7 mouse cellular contexts compared by ENCODE assay signal in the genomic region with DNA sequence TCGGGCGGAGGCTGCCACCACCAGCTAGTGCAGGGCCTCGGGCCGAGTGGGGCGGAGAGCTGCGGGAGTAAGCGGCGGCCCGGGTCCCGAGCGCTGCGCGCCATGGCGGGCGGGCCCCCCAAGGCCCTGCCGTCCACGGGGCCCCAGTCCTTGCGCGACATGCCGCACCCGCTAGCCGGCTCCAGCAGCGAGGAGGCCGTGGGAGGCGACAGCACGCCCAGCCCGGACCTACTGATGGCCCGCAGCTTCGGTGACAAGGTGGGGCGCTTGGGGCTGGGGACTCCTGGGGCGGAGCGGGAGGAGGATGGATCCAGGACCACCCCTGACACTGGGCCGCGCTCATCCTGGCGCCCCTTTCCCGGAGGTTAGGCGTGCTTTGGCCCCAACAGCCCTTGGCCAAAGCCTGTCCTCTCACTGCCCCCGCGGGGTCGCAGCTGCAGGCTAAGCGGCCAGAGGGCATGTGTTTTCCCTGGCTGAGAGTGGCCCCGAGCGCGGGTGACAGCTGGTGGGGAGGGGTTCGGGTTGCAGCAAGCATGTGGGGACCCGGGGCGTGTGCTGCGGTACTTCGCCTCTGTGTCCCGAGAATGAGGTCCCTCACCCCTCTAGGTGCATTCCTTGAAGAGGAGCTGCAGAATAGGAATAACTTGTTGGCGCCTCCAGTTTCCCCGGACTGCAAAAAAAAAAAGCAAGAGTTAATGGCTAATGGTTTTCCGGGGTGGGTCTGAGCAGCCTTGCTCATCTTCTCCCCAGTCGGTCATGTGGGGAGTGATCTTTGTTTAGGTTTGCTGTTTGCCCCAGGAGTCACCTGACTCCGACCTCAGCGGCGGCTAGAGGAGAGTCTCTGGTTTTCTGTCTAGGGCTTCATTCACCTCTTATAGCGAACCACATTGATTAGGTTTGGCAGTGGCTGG. TPM values are rescaled to one million over a fixed set of nuclear protein-coding genes. Genes with fewer than 3 reads are reported as not detected.
DNase-seq lines count a peak whose midpoint lies in the region; ATAC-seq and TF ChIP-seq lines count a peak whose summit lies in the region.

No protein-coding gene starts in this region.

- peak overlapping the region; percentile 91 for H3K27ac ChIP-seq in forebrain, embryonic 10.5 days
- H3K27ac ChIP-seq in hindbrain, embryonic 11.5 days (ENCODE audit: low read depth, low read length), result peak overlapping the region; percentile 78
- peak overlapping the region; percentile 72; the same call in 1 of the 2 replicates for H3K27ac ChIP-seq in limb, embryonic 13.5 days
- H3K27ac ChIP-seq in midbrain, embryonic 11.5 days (ENCODE audit: low read depth, low read length), result peak overlapping the region; percentile 50
- peak overlapping the region; percentile 75 for H3K27ac ChIP-seq in stomach, postnatal 0 days (replicated peaks)

- peak overlapping the region; percentile 96 for H3K4me3 ChIP-seq in forebrain, embryonic 10.5 days
- peak overlapping the region; percentile 71 for H3K4me3 ChIP-seq in hindbrain, embryonic 11.5 days (ENCODE audit: low read depth, low read length)
- H3K4me3 ChIP-seq in limb, embryonic 13.5 days, result peak overlapping the region; percentile 95
- H3K4me3 ChIP-seq in midbrain, embryonic 11.5 days (ENCODE audit: low read depth, low read length), result peak overlapping the region; percentile 85
- H3K4me3 ChIP-seq in stomach, postnatal 0 days (ENCODE audit: low read depth, low read length), result peak overlapping the region; percentile 94

- peaks cover 26% of the 10 kb centered on the region for H3K4me1 ChIP-seq in forebrain, embryonic 10.5 days
- H3K4me1 ChIP-seq in hindbrain, embryonic 11.5 days (replicated peaks; ENCODE audit: control insufficient read depth, insufficient read depth, low read length), result no peaks in the 10 kb centered on the region
- peaks cover 21% of the 10 kb centered on the region for H3K4me1 ChIP-seq in limb, embryonic 13.5 days
- H3K4me1 ChIP-seq in midbrain, embryonic 11.5 days (ENCODE audit: control insufficient read depth, insufficient read depth, low read length), result peaks cover 5% of the 10 kb centered on the region
- no peaks in the 10 kb centered on the region for H3K4me1 ChIP-seq in stomach, postnatal 0 days (replicated peaks; ENCODE audit: control insufficient read depth, insufficient read depth)

- peak; percentile 79 for ATAC-seq in hindbrain, embryonic 11.5 days (ENCODE audit: low FRiP score)
- ATAC-seq in limb, embryonic 13.5 days (ENCODE audit: low FRiP score, low read depth), result peak; percentile 66
- ATAC-seq in midbrain, embryonic 11.5 days (ENCODE audit: low FRiP score), result peak; percentile 76
- peak; percentile 29; the same call in 1 of the 2 replicates for ATAC-seq in stomach, postnatal 0 days (ENCODE audit: low FRiP score, low TSS enrichment)

- H3K9ac ChIP-seq in hindbrain, embryonic 11.5 days (ENCODE audit: low read depth, low read length), result peak overlapping the region; percentile 81
- H3K9ac ChIP-seq in limb, embryonic 13.5 days, result peak overlapping the region; percentile 88
- H3K9ac ChIP-seq in midbrain, embryonic 11.5 days (ENCODE audit: low read length), result peak overlapping the region; percentile 79
- peak overlapping the region; percentile 81 for H3K9ac ChIP-seq in stomach, postnatal 0 days (ENCODE audit: low read length)

- under 1% methylated on average over 58 of the region's 58 CpGs for WGBS in forebrain, embryonic 10.5 days
- WGBS in hindbrain, embryonic 11.5 days, result under 1% methylated on average over 54 of the region's 58 CpGs
- under 1% methylated on average over 49 of the region's 58 CpGs for WGBS in limb, embryonic 13.5 days
- WGBS in midbrain, embryonic 11.5 days, result under 1% methylated on average over 50 of the region's 58 CpGs
- under 1% methylated on average over 51 of the region's 58 CpGs for WGBS in stomach, postnatal 0 days

- H3K9me3 ChIP-seq in forebrain, embryonic 10.5 days, result no peaks in the 10 kb centered on the region
- H3K9me3 ChIP-seq in hindbrain, embryonic 11.5 days (ENCODE audit: control insufficient read depth, low read length), result no peaks in the 10 kb centered on the region
- H3K9me3 ChIP-seq in limb, embryonic 13.5 days, result no peaks in the 10 kb centered on the region
- no peaks in the 10 kb centered on the region for H3K9me3 ChIP-seq in midbrain, embryonic 11.5 days (ENCODE audit: control insufficient read depth, low read length)
- H3K9me3 ChIP-seq in stomach, postnatal 0 days (ENCODE audit: control insufficient read depth, low read length), result no peaks in the 10 kb centered on the region

- peak; percentile 51 for DNase-seq in MN1 (ENCODE audit: low spot score)
- DNase-seq in brain, adult 2 months (ENCODE audit: low read depth, low spot score), result peak; percentile 69
- peak; percentile 35 for DNase-seq in forebrain, embryonic 10.5 days (ENCODE audit: extremely low spot score, low spot score)
- peak; percentile 71 for DNase-seq in hindbrain, embryonic 11.5 days (ENCODE audit: low spot score)
- peak; percentile 96 for DNase-seq in midbrain, embryonic 11.5 days (ENCODE audit: low spot score, missing footprints)
- DNase-seq in stomach, postnatal 0 days (ENCODE audit: low spot score), result peak; percentile 24

- no peak for TF ChIP-seq EP300 in stomach, postnatal 0 days (optimal IDR thresholded peaks at IDR 0.05)

- peaks cover 8% of the 10 kb centered on the region; the same call in 1 of the 2 replicates for H3K27me3 ChIP-seq in forebrain, embryonic 10.5 days (ENCODE audit: poor library complexity, severe bottlenecking)
- no peaks in the 10 kb centered on the region for H3K27me3 ChIP-seq in hindbrain, embryonic 11.5 days (ENCODE audit: control insufficient read depth, insufficient read depth, low read length)
- H3K27me3 ChIP-seq in limb, embryonic 13.5 days, result no peaks in the 10 kb centered on the region
- no peaks in the 10 kb centered on the region for H3K27me3 ChIP-seq in midbrain, embryonic 11.5 days (ENCODE audit: control insufficient read depth, insufficient read depth, low read length)
- no peaks in the 10 kb centered on the region for H3K27me3 ChIP-seq in stomach, postnatal 0 days (ENCODE audit: control insufficient read depth, insufficient read depth, low read length)

- no peaks in the 10 kb centered on the region for H3K36me3 ChIP-seq in forebrain, embryonic 10.5 days (replicated peaks)
- no peaks in the 10 kb centered on the region for H3K36me3 ChIP-seq in hindbrain, embryonic 11.5 days (ENCODE audit: control insufficient read depth, insufficient read depth, low read length)
- no peaks in the 10 kb centered on the region for H3K36me3 ChIP-seq in limb, embryonic 13.5 days
- H3K36me3 ChIP-seq in midbrain, embryonic 11.5 days (ENCODE audit: control insufficient read depth, insufficient read depth, low read length), result no peaks in the 10 kb centered on the region
- no peaks in the 10 kb centered on the region for H3K36me3 ChIP-seq in stomach, postnatal 0 days (ENCODE audit: control insufficient read depth, insufficient read depth, low read length)

- 0 out of 2 replicates have a peak, but pooled peaks have one; percentile 0 for TF ChIP-seq CTCF in stomach, postnatal 0 days (IDR thresholded peaks at IDR 0.05; ENCODE audit: low read depth)

- peak overlapping the region; percentile 72 for H3K4me2 ChIP-seq in hindbrain, embryonic 11.5 days (replicated peaks; ENCODE audit: low read depth, low read length)
- H3K4me2 ChIP-seq in limb, embryonic 13.5 days (replicated peaks), result peak overlapping the region; percentile 99
- peak overlapping the region; percentile 88 for H3K4me2 ChIP-seq in midbrain, embryonic 11.5 days
- peak overlapping the region; percentile 100 for H3K4me2 ChIP-seq in stomach, postnatal 0 days (replicated peaks; ENCODE audit: low read depth)

RNA-seq across cellular contexts. Expression of gene Snx30, which starts 0.6 kb away (rescaled TPM):
- polyA plus RNA-seq in forebrain, embryonic 10.5 days (2016; fragmentation: Nextera tagmentation; extraction: Ambion mirVana), result 5.7 and 5.8 TPM in 2 replicates
- 13.4 and 19.1 TPM in 2 replicates for polyA plus RNA-seq in hindbrain, embryonic 11.5 days (2014; fragmentation: Nextera tagmentation; extraction: Ambion mirVana)
- polyA plus RNA-seq in limb, embryonic 13.5 days (2015; fragmentation: Nextera tagmentation; extraction: Ambion mirVana), result 8.0 and 11.2 TPM in 2 replicates
- polyA plus RNA-seq in midbrain, embryonic 11.5 days (2014; fragmentation: Nextera tagmentation; extraction: Ambion mirVana), result 11.8 and 12.3 TPM in 2 replicates
- polyA plus RNA-seq in stomach, postnatal 0 days (2015; fragmentation: Nextera tagmentation; extraction: Ambion mirVana), result 3.0 and 3.5 TPM in 2 replicates

RNA-seq across cellular contexts. Expression of gene Inip, which starts 4.8 kb away (rescaled TPM):
- 102 and 111 TPM in 2 replicates for polyA plus RNA-seq in forebrain, embryonic 10.5 days (2016; fragmentation: Nextera tagmentation; extraction: Ambion mirVana)
- polyA plus RNA-seq in hindbrain, embryonic 11.5 days (2014; fragmentation: Nextera tagmentation; extraction: Ambion mirVana), result 94.3 and 105 TPM in 2 replicates
- 60.7 and 61.0 TPM in 2 replicates for polyA plus RNA-seq in limb, embryonic 13.5 days (2015; fragmentation: Nextera tagmentation; extraction: Ambion mirVana)
- polyA plus RNA-seq in midbrain, embryonic 11.5 days (2014; fragmentation: Nextera tagmentation; extraction: Ambion mirVana), result 110 and 121 TPM in 2 replicates
- polyA plus RNA-seq in stomach, postnatal 0 days (2015; fragmentation: Nextera tagmentation; extraction: Ambion mirVana), result 22.2 and 23.5 TPM in 2 replicates

Comparison
In these comparisons a context has a peak if more than half of its experiments do, and no peak if none do; other contexts are left out.
1. Peak in every context shown above with its lines: DNase-seq, ATAC-seq, H3K4me3 ChIP-seq and H3K27ac ChIP-seq.
2. DNase-seq: peak in every context shown above with its lines; median percentile 96 in midbrain, embryonic 11.5 days; 71 in hindbrain, embryonic 11.5 days; 69 in brain, adult 2 months; 51 in MN1; 35 in forebrain, embryonic 10.5 days; 24 in stomach, postnatal 0 days.
3. ATAC-seq: peak in every context shown above with its lines; median percentile 79 in hindbrain, embryonic 11.5 days; 76 in midbrain, embryonic 11.5 days; 66 in limb, embryonic 13.5 days; 29 in stomach, postnatal 0 days.